Mouse (Mus musculus) Patski (cell line): ENCODE data around the gene Wdr27. TPM values are rescaled to one million over a fixed set of nuclear protein-coding genes. Genes with fewer than 3 reads are reported as not detected.
"Not testable (repeated sequence)": the region's sequence is repeated elsewhere in the genome, so short reads cannot be mapped to it uniquely, and the experiment has no call there.

Source experiments
- ATAC-seq: fragments of 100-300 bp; one replicate; pipeline ENCODE4 v1.8.0; 2021
- CTCF ChIA-PET: fragments of 350-600 bp; sonication (Branson Sonifier 250); formaldehyde crosslinking; loops from one replicate; lab custom pipeline; 2022; ENCODE audit warnings: inconsistent platforms; lab: Charles Lee
- POLR2A ChIA-PET: fragments of 350-600 bp; sonication (Branson Sonifier 250); formaldehyde crosslinking; loops from one replicate; lab custom pipeline; 2022; ENCODE audit warnings: antibody characterized with exemption, inconsistent platforms; lab: Charles Lee
- DNase-seq: peaks from one replicate; pipeline ENCODE4 v3.0.0-alpha.2; 2011; ENCODE audit warnings: low read depth, low spot score
- H3K27me3 ChIP-seq: fragments of 371-371 bp; one replicate; pipeline ENCODE4 v1.5.1; 2021
- CTCF ChIP-seq: fragments of 100-300 bp; IDR thresholded peaks from one replicate; pipeline ENCODE4 v1.5.1; 2021
- in situ Hi-C: fragments of 300-500 bp; cut with MboI; formaldehyde crosslinking; loops from 3 replicates; pipeline ENCODE4 v1.11.1; 2018; ENCODE audit warnings: low pct_unique_long_range_greater_than_20kb, mixed read lengths
- polyA plus RNA-seq: library from polyadenylated mRNA; unstranded; gene quantifications from one replicate; pipeline ENCODE4 v1.2.3, GENCODE M21; 2021

Wdr27 gene
- polyA plus RNA-seq, 1 experiment from 2014 or later, result 5.7 TPM

- ATAC-seq (no peak), DNase-seq (no peak)
- POLR2A ChIA-PET, result no interaction called here
- in situ Hi-C loops, result no loop called here
- CTCF ChIA-PET, result interaction anchor here (1.4 to 1.5 kb wide), 2 partner anchors 383 to 384 kb away, joined by 5 to 6 read pairs; no protein-coding TSS in a partner anchor
- H3K27me3 ChIP-seq, result no peaks in the 10 kb centered on the region
- TF ChIP-seq CTCF, result no peak
Observed at GRCm38 (mm10) chr17:14906611-14907010, 36.3 kb downstream of the Wdr27 start.

GRCm38 (mm10) chr17:14904637-14905265, 38.2 kb downstream of the Wdr27 start:
- peak; percentile 90 for TF ChIP-seq CTCF
- no peaks in the 10 kb centered on the region for H3K27me3 ChIP-seq
- DNase-seq (peak; percentile 9), ATAC-seq (no peak)
- ChIA-PET POLR2A (no interaction called here), CTCF (interaction anchor here (1.3 to 3.2 kb wide), 5 partner anchors 18 to 673 kb away, joined by 3 to 23 read pairs (median 6); no protein-coding TSS in a partner anchor)
- in situ Hi-C loops, result loop anchor here (5.0 kb wide), 2 partner anchors 357 to 667 kb away; no protein-coding TSS in a partner anchor

GRCm38 (mm10) chr17:14904206-14904605, 38.8 kb downstream of the Wdr27 start:
- ATAC-seq (no peak), DNase-seq (no peak)
- H3K27me3 ChIP-seq, result no peaks in the 10 kb centered on the region
- in situ Hi-C loops, result loop anchor here (5.0 kb wide), 2 partner anchors 357 to 667 kb away; no protein-coding TSS in a partner anchor
- ChIA-PET CTCF (interaction anchor here (1.2 to 3.2 kb wide), 8 partner anchors 8 to 672 kb away, joined by 3 to 23 read pairs (median 4); no protein-coding TSS in a partner anchor), POLR2A (no interaction called here)
- no peak for TF ChIP-seq CTCF

- in situ Hi-C loops, result loop anchor here (5.0 kb wide), 2 partner anchors 356 to 666 kb away; no protein-coding TSS in a partner anchor
- CTCF ChIA-PET, result interaction anchor here (1.2 to 3.2 kb wide), 8 partner anchors 9 to 671 kb away, joined by 3 to 23 read pairs (median 4); no protein-coding TSS in a partner anchor
Observed at GRCm38 (mm10) chr17:14903212-14903611, 39.7 kb downstream of the Wdr27 start.

GRCm38 (mm10) chr17:14898972-14899371, 44.0 kb downstream of the Wdr27 start:
- no peak for DNase-seq
- TF ChIP-seq CTCF, result no peak
- CTCF ChIA-PET, result no interaction called here
- no peak for ATAC-seq
- H3K27me3 ChIP-seq, result no peaks in the 10 kb centered on the region
- POLR2A ChIA-PET, result no interaction called here
- in situ Hi-C loops, result no loop called here

More at GRCm38 (mm10) chr17:14903212-14903611, 39.7 kb downstream of the Wdr27 start:
- no peak for TF ChIP-seq CTCF
- DNase-seq (no peak), ATAC-seq (no peak)
- POLR2A ChIA-PET, result no interaction called here
- H3K27me3 ChIP-seq, result no peaks in the 10 kb centered on the region

- POLR2A ChIA-PET, H3K27me3 ChIP-seq, in situ Hi-C loops, ATAC-seq, DNase-seq, CTCF ChIA-PET: not testable (repeated sequence)
Observed at GRCm38 (mm10) chr17:14895058-14895457, 47.9 kb downstream of the Wdr27 start.

- in situ Hi-C loops, result no loop called here
- ChIA-PET POLR2A (no interaction called here), CTCF (interaction anchor here (2.0 kb wide), 1 partner anchor 17 kb away, joined by 6 read pairs; no protein-coding TSS in a partner anchor)
- DNase-seq (no peak), ATAC-seq (no peak)
- peaks cover 11% of the 10 kb centered on the region for H3K27me3 ChIP-seq
- TF ChIP-seq CTCF, result no peak
Observed at GRCm38 (mm10) chr17:14886933-14887332, 56.0 kb downstream of the Wdr27 start.

- no peak for TF ChIP-seq CTCF
- no peak for ATAC-seq
- ChIA-PET POLR2A (interaction anchor here (0.6 kb wide), 1 partner anchor 1158 kb away, joined by 5 read pairs; no protein-coding TSS in a partner anchor), CTCF (no interaction called here)
- no peak for DNase-seq
- peaks cover 6% of the 10 kb centered on the region for H3K27me3 ChIP-seq
- in situ Hi-C loops, result no loop called here
Observed at GRCm38 (mm10) chr17:14874656-14875204, 68.2 kb downstream of the Wdr27 start.

GRCm38 (mm10) chr17:14860220-14860619, 82.7 kb downstream of the Wdr27 start:
- in situ Hi-C loops, result no loop called here

GRCm38 (mm10) chr17:14847709-14848108, 95.2 kb downstream of the Wdr27 start:
- POLR2A ChIA-PET, result no interaction called here
- CTCF ChIA-PET, result interaction anchor here (1.5 kb wide), 1 partner anchor 18 kb away, joined by 4 read pairs; no protein-coding TSS in a partner anchor
- H3K27me3 ChIP-seq, result peaks cover 3% of the 10 kb centered on the region
- DNase-seq (no peak), ATAC-seq (no peak)
- in situ Hi-C loops, result no loop called here
- TF ChIP-seq CTCF, result no peak

More at GRCm38 (mm10) chr17:14860220-14860619, 82.7 kb downstream of the Wdr27 start:
- ATAC-seq (no peak), DNase-seq (no peak)
- TF ChIP-seq CTCF, result peak; percentile 39
- ChIA-PET POLR2A (no interaction called here), CTCF (interaction anchor here (1.0 to 1.8 kb wide), 4 partner anchors 13 to 311 kb away, joined by 3 to 5 read pairs (median 4); no protein-coding TSS in a partner anchor)
- H3K27me3 ChIP-seq, result no peaks in the 10 kb centered on the region

- no peak for DNase-seq
Observed at GRCm38 (mm10) chr17:14846880-14847279, 96.1 kb downstream of the Wdr27 start.

More at GRCm38 (mm10) chr17:14846880-14847279, 96.1 kb downstream of the Wdr27 start:
- ChIA-PET POLR2A (no interaction called here), CTCF (interaction anchor here (1.3 to 1.5 kb wide), 2 partner anchors 10 to 17 kb away, joined by 3 to 4 read pairs; no protein-coding TSS in a partner anchor)
- peaks cover 9% of the 10 kb centered on the region for H3K27me3 ChIP-seq
- no peak for TF ChIP-seq CTCF
- in situ Hi-C loops, result no loop called here
- no peak for ATAC-seq
